In genomic region chr8:115974706-115975105, GRCm38 (mm10) we compare ENCODE assay signal across 20 mouse cellular contexts.
"Had no signal": no experiment of that assay in that cellular context is flagged by ENCODE, and none has a peak within 500 bp of the region (broad histone marks: within the 10 kb centered on the region; RNA-seq: fewer than 3 reads in every experiment).

No protein-coding gene starts in this region.

- H3K36me3 ChIP-seq: liver, embryonic 12.5 days; midbrain, embryonic 10.5 days; midbrain, embryonic 12.5 days; neural tube, embryonic 13.5 days; neural tube, embryonic 15.5 days had no signal

- H3K27me3 ChIP-seq: liver, embryonic 12.5 days; midbrain, embryonic 12.5 days; neural tube, embryonic 13.5 days; neural tube, embryonic 15.5 days had no signal

- H3K27ac ChIP-seq: liver, embryonic 12.5 days; liver, embryonic 14.5 days; midbrain, embryonic 10.5 days; midbrain, embryonic 12.5 days; neural tube, embryonic 13.5 days; neural tube, embryonic 15.5 days had no signal

- H3K4me1 ChIP-seq: liver, embryonic 12.5 days; midbrain, embryonic 10.5 days; midbrain, embryonic 12.5 days; neural tube, embryonic 13.5 days had no signal

- H3K4me3 ChIP-seq: liver, embryonic 12.5 days; midbrain, embryonic 10.5 days; midbrain, embryonic 12.5 days; myocyte; neural tube, embryonic 13.5 days; neural tube, embryonic 15.5 days had no signal

- H3K9me3 ChIP-seq: liver, embryonic 12.5 days; midbrain, embryonic 10.5 days; midbrain, embryonic 12.5 days; neural tube, embryonic 13.5 days; neural tube, embryonic 15.5 days had no signal

- H3K9ac ChIP-seq: liver, embryonic 12.5 days; liver, embryonic 14.5 days; midbrain, embryonic 12.5 days; neural tube, embryonic 13.5 days; neural tube, embryonic 15.5 days had no signal

- H3K4me2 ChIP-seq: liver, embryonic 12.5 days; midbrain, embryonic 12.5 days; neural tube, embryonic 13.5 days; neural tube, embryonic 15.5 days had no signal

- ATAC-seq: liver, embryonic 12.5 days; lung, postnatal 0 days; midbrain, embryonic 16.5 days had no signal

- DNase-seq: lung, postnatal 14 days; lung, postnatal 4 days; midbrain, embryonic 14.5 days; retina, postnatal 1 day; right cerebral cortex, adult 18-20 months; right cerebral cortex, postnatal 25 days; right cerebral cortex, postnatal 4 days; spleen, adult 18-20 months; thymus, adult 18-20 months; thymus, postnatal 14 days; thymus, postnatal 36 days had no signal
